Mouse (Mus musculus): ENCODE data around the gene Cenpj.

The Cenpj gene

DNA sequence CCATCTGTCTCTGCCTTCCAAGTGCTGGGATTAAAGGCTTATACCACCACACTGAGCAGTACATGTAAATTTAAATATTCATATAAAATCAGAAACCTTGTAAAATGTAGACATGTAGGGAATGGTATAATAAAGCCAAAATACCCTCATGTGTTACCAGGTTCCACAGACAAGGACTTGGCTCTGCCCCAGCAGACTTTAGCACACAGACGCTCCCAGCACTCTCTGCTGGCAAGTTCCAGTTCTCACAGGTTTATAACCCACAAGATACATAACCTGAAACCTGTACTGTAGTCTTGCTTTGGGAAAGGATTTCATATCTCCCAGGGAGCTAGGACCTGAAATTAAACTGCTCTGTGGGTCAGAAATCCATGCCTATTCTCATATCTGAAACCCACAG lies 30.3 kb downstream of the Cenpj start:
- no peak for DNase-seq

- DNase-seq, result peak; percentile 70
Measured at GRCm38 (mm10) chr14:56530788-56531187, 44.4 kb downstream of the Cenpj start.

GRCm38 (mm10) chr14:56514775-56515174 lies 60.5 kb downstream of the Cenpj start:
- no peak for DNase-seq

DNA sequence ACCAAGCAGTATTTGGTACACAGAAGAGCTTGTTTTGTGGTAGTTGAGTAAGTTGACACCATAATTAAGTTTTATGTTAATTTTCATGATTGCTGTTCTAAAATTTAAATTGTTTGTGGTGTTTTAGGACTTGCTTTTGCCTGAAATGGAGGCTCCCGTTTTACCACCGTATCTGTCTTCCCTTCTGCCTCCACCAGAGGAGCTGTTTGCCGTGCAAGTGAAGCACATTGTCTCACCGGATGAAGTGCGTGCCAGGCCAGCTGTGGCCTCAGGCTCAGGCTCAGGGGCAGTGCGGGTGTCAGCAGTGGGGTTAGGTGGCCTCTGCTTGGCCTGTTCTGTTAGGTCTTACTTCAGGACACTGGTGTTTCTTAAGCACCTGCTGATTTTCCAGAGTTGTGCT lies 63.1 kb downstream of the Cenpj start:
- no peak for DNase-seq

DNA sequence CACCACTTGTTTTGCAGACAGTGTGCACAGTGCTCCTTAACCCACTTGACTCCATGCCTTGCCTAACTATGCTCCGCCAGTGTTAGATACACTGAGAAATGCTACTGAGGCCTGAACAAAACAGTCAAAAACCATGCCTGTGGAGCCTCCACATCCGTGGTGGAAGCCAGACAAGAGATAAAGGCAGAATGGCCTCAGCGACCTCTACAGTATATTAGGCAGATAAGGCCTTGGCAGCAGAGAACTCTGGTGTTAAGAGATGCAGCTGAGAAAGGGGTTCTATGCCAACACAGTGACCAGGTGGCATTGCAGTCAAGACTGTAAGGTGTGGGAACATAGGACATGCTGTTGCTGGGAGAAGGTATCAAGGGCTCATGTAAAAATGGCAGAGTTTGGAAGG lies 68.5 kb downstream of the Cenpj start:
- DNase-seq, result no peak

DNA sequence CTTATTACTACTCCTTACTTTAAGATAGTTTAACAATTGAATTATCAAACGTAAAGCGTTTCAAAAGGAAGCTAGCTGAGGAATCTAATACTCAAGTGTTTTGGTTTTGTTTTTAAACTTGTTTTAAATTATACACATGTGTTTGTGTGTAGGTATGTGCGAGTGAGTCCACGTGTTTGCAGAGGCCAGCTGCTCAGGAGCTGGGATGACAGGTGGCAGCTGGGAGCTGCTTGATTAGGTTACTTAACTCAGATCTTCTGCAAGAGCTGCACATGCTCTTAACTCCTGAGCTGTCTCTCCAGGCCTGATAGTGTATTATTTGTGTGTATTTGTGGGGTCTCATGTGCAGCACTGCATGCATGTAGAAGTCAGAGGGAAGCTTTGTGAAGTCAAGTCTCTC lies 72.8 kb downstream of the Cenpj start:
- DNase-seq, result no peak

DNA sequence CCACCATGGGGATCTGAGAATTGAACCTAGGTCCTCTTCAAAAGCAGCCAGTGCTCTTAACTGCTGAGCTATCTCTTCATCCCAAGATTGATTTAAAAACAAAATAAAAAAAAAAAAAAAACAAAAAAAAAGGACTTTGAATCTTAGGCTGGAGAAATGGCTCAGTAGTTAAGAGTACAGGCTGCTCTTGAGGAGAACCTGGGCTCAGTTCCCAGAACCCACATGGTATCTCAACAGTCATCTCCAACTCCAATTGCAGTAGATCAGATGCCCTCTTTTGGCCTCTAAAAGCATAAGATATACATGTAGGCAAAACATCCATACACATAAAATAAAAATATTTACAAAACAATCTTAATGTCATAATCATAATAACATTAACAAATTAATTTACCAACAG lies 85.4 kb downstream of the Cenpj start:
- DNase-seq, result no peak

Data from cerebellum, adult 9-10 months (tissue).